Mouse (Mus musculus) embryo, embryonic 11.5 days (tissue): ENCODE results near the gene Pex11b.
"Not testable (repeated sequence)": the region's sequence is repeated elsewhere in the genome, so short reads cannot be mapped to it uniquely, and the experiment has no call there.

Experiments used
- DNase-seq: peaks from one replicate; pipeline ENCODE4 v3.0.0-alpha.2; 2012; ENCODE audit warnings: low read depth, low spot score

The Pex11b gene

GRCm38 (mm10) chr3:96634928-96635879 is at the start of gene Pex11b, which contains the start of gene Gm42957:
Pex11b (plus strand) TSS chr3:96635376.
Gm42957 (plus strand) TSS chr3:96635474.
- DNase-seq, result peak; percentile 65

- no peak for DNase-seq
Observed at GRCm38 (mm10) chr3:96590657-96591056, 44.5 kb upstream of the Pex11b start.

GRCm38 (mm10) chr3:96593374-96593773 is 41.8 kb upstream of the Pex11b start:
- no peak for DNase-seq

GRCm38 (mm10) chr3:96593790-96594560 is 41.2 kb upstream of the Pex11b start, which contains the start of gene Polr3gl:
Polr3gl (minus strand) TSS chr3:96594181.
- DNase-seq, result peak; percentile 83

- DNase-seq, result no peak
Observed at GRCm38 (mm10) chr3:96594851-96595250, 40.3 kb upstream of the Pex11b start.

GRCm38 (mm10) chr3:96595661-96596060 is 39.5 kb upstream of the Pex11b start:
- DNase-seq, result no peak

- DNase-seq, result no peak
Observed at GRCm38 (mm10) chr3:96596228-96596707, 38.9 kb upstream of the Pex11b start, which contains the start of gene Ankrd34a. Ankrd34a (plus strand) TSS chr3:96596636.

- DNase-seq, result no peak
Observed at GRCm38 (mm10) chr3:96596855-96597254, 38.3 kb upstream of the Pex11b start.

- DNase-seq, result no peak
Observed at GRCm38 (mm10) chr3:96597435-96597891, 37.7 kb upstream of the Pex11b start.

GRCm38 (mm10) chr3:96598156-96599068 is 36.8 kb upstream of the Pex11b start:
- DNase-seq, result no peak

GRCm38 (mm10) chr3:96599069-96599393 is 36.1 kb upstream of the Pex11b start:
- DNase-seq, result no peak

- DNase-seq, result no peak
Observed at GRCm38 (mm10) chr3:96599411-96599810, 35.8 kb upstream of the Pex11b start.

GRCm38 (mm10) chr3:96600639-96601250 is 34.4 kb upstream of the Pex11b start, which contains the start of gene Lix1l:
Lix1l (plus strand) TSS chr3:96601149.
- peak; percentile 92 for DNase-seq

- DNase-seq, result no peak
Observed at GRCm38 (mm10) chr3:96601251-96601787, 33.9 kb upstream of the Pex11b start.

- DNase-seq, result no peak
Observed at GRCm38 (mm10) chr3:96601941-96602703, 33.1 kb upstream of the Pex11b start.

- DNase-seq, result no peak
Observed at GRCm38 (mm10) chr3:96602704-96603084, 32.5 kb upstream of the Pex11b start.

- no peak for DNase-seq
Observed at GRCm38 (mm10) chr3:96603311-96603710, 31.9 kb upstream of the Pex11b start.

GRCm38 (mm10) chr3:96606007-96606406 is 29.2 kb upstream of the Pex11b start:
- DNase-seq, result not testable (repeated sequence)

GRCm38 (mm10) chr3:96606618-96607017 is 28.6 kb upstream of the Pex11b start:
- DNase-seq, result no peak
